Mouse (Mus musculus) retina, embryonic 14.5 days (tissue): Measurements from ENCODE around the gene Ppp2r5e.
"Not testable (repeated sequence)": the region's sequence is repeated elsewhere in the genome, so short reads cannot be mapped to it uniquely, and the experiment has no call there.

ENCODE experiments used
- DNase-seq: peaks from one replicate; pipeline ENCODE4 v3.0.0-alpha.2; 2015; ENCODE audit warnings: low spot score

Gene Ppp2r5e

GRCm38 (mm10) chr12:75486568-75487286, 109.3 kb downstream of the Ppp2r5e start:
- no peak for DNase-seq

- no peak for DNase-seq
Measured at GRCm38 (mm10) chr12:75482781-75483180, 113.3 kb downstream of the Ppp2r5e start.

GRCm38 (mm10) chr12:75482015-75482414, 114.0 kb downstream of the Ppp2r5e start:
- DNase-seq = no peak

- no peak for DNase-seq
Measured at GRCm38 (mm10) chr12:75480031-75480430, 116.0 kb downstream of the Ppp2r5e start.

- DNase-seq = no peak
Measured at GRCm38 (mm10) chr12:75479375-75479898, 116.6 kb downstream of the Ppp2r5e start.

- DNase-seq = no peak
Measured at GRCm38 (mm10) chr12:75478596-75478995, 117.4 kb downstream of the Ppp2r5e start.

- DNase-seq = no peak
Measured at GRCm38 (mm10) chr12:75478117-75478516, 117.9 kb downstream of the Ppp2r5e start.

GRCm38 (mm10) chr12:75473021-75473420, 123.0 kb downstream of the Ppp2r5e start:
- DNase-seq = no peak

- no peak for DNase-seq
Measured at GRCm38 (mm10) chr12:75472107-75472506, 123.9 kb downstream of the Ppp2r5e start.

- no peak for DNase-seq
Measured at GRCm38 (mm10) chr12:75467814-75468213, 128.2 kb downstream of the Ppp2r5e start.

- no peak for DNase-seq
Measured at GRCm38 (mm10) chr12:75467127-75467526, 128.9 kb downstream of the Ppp2r5e start.

GRCm38 (mm10) chr12:75466206-75466605, 129.8 kb downstream of the Ppp2r5e start:
- DNase-seq = no peak

GRCm38 (mm10) chr12:75464016-75464769, 131.9 kb downstream of the Ppp2r5e start:
- peak; percentile 36 for DNase-seq

- DNase-seq = no peak
Measured at GRCm38 (mm10) chr12:75460561-75460960, 135.5 kb downstream of the Ppp2r5e start.

- DNase-seq = no peak
Measured at GRCm38 (mm10) chr12:75459656-75460055, 136.4 kb downstream of the Ppp2r5e start.

- no peak for DNase-seq
Measured at GRCm38 (mm10) chr12:75453441-75453840, 142.6 kb downstream of the Ppp2r5e start.

- peak; percentile 51 for DNase-seq
Measured at GRCm38 (mm10) chr12:75453027-75453426, 143.0 kb downstream of the Ppp2r5e start.

GRCm38 (mm10) chr12:75450592-75450991, 145.5 kb downstream of the Ppp2r5e start:
- no peak for DNase-seq

- no peak for DNase-seq
Measured at GRCm38 (mm10) chr12:75450011-75450410, 146.0 kb downstream of the Ppp2r5e start.

GRCm38 (mm10) chr12:75449475-75449966, 146.5 kb downstream of the Ppp2r5e start:
- DNase-seq = no peak

GRCm38 (mm10) chr12:75448921-75449320, 147.1 kb downstream of the Ppp2r5e start:
- no peak for DNase-seq

GRCm38 (mm10) chr12:75446245-75446644, 149.8 kb downstream of the Ppp2r5e start:
- no peak for DNase-seq

GRCm38 (mm10) chr12:75432400-75432799, 163.6 kb downstream of the Ppp2r5e start:
- DNase-seq = not testable (repeated sequence)
